Mouse (Mus musculus): ENCODE results near the gene Hoxb2. TPM values are rescaled to one million over a fixed set of nuclear protein-coding genes. Genes with fewer than 3 reads are reported as not detected.

The Hoxb2 gene
- polyA plus RNA-seq, 1 experiment from 2014 or later = 7.5 TPM

DNA sequence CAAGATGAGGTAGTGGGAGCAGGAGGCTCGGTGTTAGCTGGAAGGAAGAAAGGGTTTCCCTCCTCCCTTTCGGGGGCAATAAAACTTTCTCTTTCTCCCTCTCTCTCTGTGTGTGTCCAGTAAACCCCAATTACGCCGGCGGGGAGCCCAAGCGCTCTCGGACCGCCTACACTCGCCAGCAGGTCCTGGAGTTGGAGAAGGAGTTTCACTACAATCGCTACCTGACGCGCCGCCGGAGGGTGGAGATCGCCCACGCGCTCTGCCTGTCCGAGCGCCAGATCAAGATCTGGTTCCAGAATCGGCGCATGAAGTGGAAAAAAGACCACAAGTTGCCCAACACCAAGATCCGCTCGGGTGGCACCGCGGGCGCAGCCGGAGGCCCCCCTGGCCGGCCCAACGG, 30.4 kb upstream of the Hoxb2 start:
- Histone ChIP-seq H3K9ac (ENCODE audit: low read depth, low read length) (peak overlapping the region; percentile 40; the same call in 1 of the 2 replicates), H3K4me3 (ENCODE audit: low read depth, low read length) (peak overlapping the region; percentile 29), H3K36me3 (ENCODE audit: control insufficient read depth, insufficient read depth, low read length) (no peaks in the 10 kb centered on the region), H3K4me1 (ENCODE audit: control insufficient read depth, insufficient read depth, low read length) (no peaks in the 10 kb centered on the region), H3K27ac (replicated peaks; ENCODE audit: low read depth, low read length) (no peak overlapping the region; the same call in 1 of the 2 replicates), H3K27me3 (replicated peaks; ENCODE audit: control insufficient read depth, insufficient read depth, low read length) (peaks cover 100% of the 10 kb centered on the region), H3K4me2 (ENCODE audit: low read depth, low read length) (peak overlapping the region; percentile 47; the same call in 1 of the 2 replicates), H3K9me3 (ENCODE audit: control insufficient read depth, low read length) (no peaks in the 10 kb centered on the region)
- DNase-seq (ENCODE audit: low spot score) (no peak), ATAC-seq (ENCODE audit: low read depth) (no peak)
- under 1% methylated on average over 27 of the region's 29 CpGs for WGBS

DNA sequence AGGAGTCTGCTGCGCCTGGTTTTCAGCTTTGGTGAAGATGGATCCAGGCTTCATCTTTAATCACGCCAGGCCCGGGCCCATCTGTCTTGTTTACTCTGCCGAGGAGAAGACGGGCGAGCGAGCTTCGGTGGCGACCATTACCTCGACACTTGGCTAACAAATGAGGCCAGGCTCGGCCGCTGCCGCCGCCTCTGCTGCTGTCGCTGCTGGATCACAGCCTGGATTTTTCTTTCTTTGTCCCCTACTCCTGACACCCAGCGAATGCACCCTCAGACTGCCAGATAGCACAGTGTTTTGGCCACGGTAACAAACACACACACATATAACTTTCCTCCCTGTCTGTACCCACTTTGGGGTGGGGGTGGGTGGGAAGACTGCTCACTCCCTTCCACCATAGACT, 29.6 kb upstream of the Hoxb2 start:
- no peak overlapping the region for H3K27ac ChIP-seq (replicated peaks; ENCODE audit: low read depth, low read length)
- 4% methylated on average over 17 of the region's 17 CpGs for WGBS
- H3K4me2 ChIP-seq (ENCODE audit: low read depth, low read length) = peak overlapping the region; percentile 47; the same call in 1 of the 2 replicates
- H3K4me3 ChIP-seq (ENCODE audit: low read depth, low read length) = peak overlapping the region; percentile 2; the same call in 1 of the 2 replicates
- H3K9me3 ChIP-seq (ENCODE audit: control insufficient read depth, low read length) = no peaks in the 10 kb centered on the region
- DNase-seq (ENCODE audit: low spot score) (no peak), ATAC-seq (ENCODE audit: low read depth) (no peak)
- H3K27me3 ChIP-seq (replicated peaks; ENCODE audit: control insufficient read depth, insufficient read depth, low read length) = peaks cover 100% of the 10 kb centered on the region
- H3K36me3 ChIP-seq (ENCODE audit: control insufficient read depth, insufficient read depth, low read length) = no peaks in the 10 kb centered on the region
- H3K9ac ChIP-seq (ENCODE audit: low read depth, low read length) = no peak overlapping the region
- H3K4me1 ChIP-seq (ENCODE audit: control insufficient read depth, insufficient read depth, low read length) = no peaks in the 10 kb centered on the region

DNA sequence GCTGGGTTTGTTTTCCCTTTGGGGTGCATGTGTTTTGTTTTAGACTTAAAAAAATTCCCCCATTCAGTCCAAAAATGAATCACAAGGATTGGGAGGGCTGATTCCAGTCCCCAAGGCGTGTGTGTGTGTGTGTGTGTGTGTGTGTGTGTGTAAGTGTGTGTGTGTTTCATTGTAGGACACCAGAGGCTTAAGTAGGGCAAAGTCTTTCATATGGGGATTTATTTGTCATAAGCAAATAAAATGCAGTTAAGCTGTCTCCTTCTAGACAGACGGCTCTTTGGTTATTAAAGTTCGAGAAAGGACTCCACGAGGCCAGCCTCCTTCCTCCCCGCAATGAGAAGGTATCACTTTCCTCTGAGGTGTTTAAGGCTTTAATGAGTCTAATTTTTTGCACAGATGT, 28.5 kb upstream of the Hoxb2 start:
- no peak for ATAC-seq (ENCODE audit: low read depth)
- 10% methylated on average over 5 of the region's 5 CpGs for WGBS
- H3K4me3 ChIP-seq (ENCODE audit: low read depth, low read length) = no peak overlapping the region

DNA sequence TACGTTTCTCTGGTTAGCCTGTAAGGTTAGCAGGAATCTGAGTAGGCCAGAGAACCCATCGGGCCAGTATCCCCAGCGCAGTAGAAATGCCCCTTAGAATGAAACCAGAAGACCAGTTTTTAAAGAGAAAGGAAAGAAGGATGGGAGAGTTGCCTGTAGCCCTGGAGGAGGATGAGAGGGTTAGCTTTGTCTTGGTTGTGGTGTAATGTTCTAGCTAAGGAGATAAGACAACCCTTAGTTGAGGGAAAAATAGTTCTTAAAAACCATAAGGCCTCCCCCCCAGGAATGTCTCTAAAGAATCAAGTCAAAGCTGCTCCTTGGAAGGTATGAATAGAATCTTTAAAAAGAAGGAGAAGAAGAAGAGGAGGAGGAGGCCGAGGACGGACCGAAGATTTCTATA, 27.6 kb upstream of the Hoxb2 start:
- WGBS = 8% methylated on average over 6 of the region's 6 CpGs
- no peaks in the 10 kb centered on the region for H3K36me3 ChIP-seq (ENCODE audit: control insufficient read depth, insufficient read depth, low read length)
- H3K9me3 ChIP-seq (ENCODE audit: control insufficient read depth, low read length) = no peaks in the 10 kb centered on the region
- H3K4me2 ChIP-seq (ENCODE audit: low read depth, low read length) = no peak overlapping the region; the same call in 1 of the 2 replicates
- ATAC-seq (ENCODE audit: low read depth) (no peak), DNase-seq (ENCODE audit: low spot score) (no peak)
- no peak overlapping the region for H3K4me3 ChIP-seq (ENCODE audit: low read depth, low read length)
- no peak overlapping the region for H3K9ac ChIP-seq (ENCODE audit: low read depth, low read length)
- H3K4me1 ChIP-seq (ENCODE audit: control insufficient read depth, insufficient read depth, low read length) = no peaks in the 10 kb centered on the region
- no peak overlapping the region; the same call in 1 of the 2 replicates for H3K27ac ChIP-seq (replicated peaks; ENCODE audit: low read depth, low read length)
- H3K27me3 ChIP-seq (replicated peaks; ENCODE audit: control insufficient read depth, insufficient read depth, low read length) = peaks cover 100% of the 10 kb centered on the region

More for the DNA sequence above, 28.5 kb upstream of the Hoxb2 start:
- no peaks in the 10 kb centered on the region for H3K9me3 ChIP-seq (ENCODE audit: control insufficient read depth, low read length)
- H3K4me1 ChIP-seq (ENCODE audit: control insufficient read depth, insufficient read depth, low read length) = no peaks in the 10 kb centered on the region
- H3K9ac ChIP-seq (ENCODE audit: low read depth, low read length) = no peak overlapping the region
- no peak overlapping the region for H3K27ac ChIP-seq (replicated peaks; ENCODE audit: low read depth, low read length)
- H3K36me3 ChIP-seq (ENCODE audit: control insufficient read depth, insufficient read depth, low read length) = no peaks in the 10 kb centered on the region
- DNase-seq (ENCODE audit: low spot score) = no peak
- peaks cover 100% of the 10 kb centered on the region for H3K27me3 ChIP-seq (replicated peaks; ENCODE audit: control insufficient read depth, insufficient read depth, low read length)
- H3K4me2 ChIP-seq (ENCODE audit: low read depth, low read length) = no peak overlapping the region

DNA sequence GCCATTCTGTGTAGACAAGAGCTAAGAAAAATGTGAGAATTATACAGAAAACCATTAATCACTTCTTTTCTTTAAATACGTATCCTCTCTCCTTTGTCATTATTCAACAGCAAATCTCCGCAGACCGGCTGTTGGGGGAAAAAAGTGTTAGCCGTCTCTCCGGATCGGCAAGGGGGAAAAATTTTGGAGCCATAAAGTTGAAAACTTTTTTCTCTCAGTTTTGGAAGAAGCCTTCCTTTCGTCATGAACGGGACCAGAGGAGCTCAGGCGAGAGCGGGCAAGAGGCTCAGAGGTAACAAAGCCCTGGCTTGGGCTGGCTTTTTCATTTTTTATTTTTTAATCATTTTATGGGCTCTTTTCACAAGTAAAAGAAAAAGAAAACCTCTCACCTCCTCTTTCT, 27.2 kb upstream of the Hoxb2 start, which contains the start of gene Hoxb3:
Gene Hoxb3 (plus strand): TSS at position 173 of the 400 bp plus-strand sequence.
- H3K4me3 ChIP-seq (ENCODE audit: low read depth, low read length) = no peak within 1 kb of the TSS
- DNase-seq (ENCODE audit: low spot score) (no peak), ATAC-seq (ENCODE audit: low read depth) (no peak)
- no peak within 1 kb of the TSS; the same call in 1 of the 2 replicates for H3K9ac ChIP-seq (ENCODE audit: low read depth, low read length)
- 4% methylated on average over 10 of the region's 10 CpGs for WGBS
- H3K27me3 ChIP-seq (replicated peaks; ENCODE audit: control insufficient read depth, insufficient read depth, low read length) = peaks cover 100% of the 10 kb centered on the region
- H3K27ac ChIP-seq (replicated peaks; ENCODE audit: low read depth, low read length) = no peak within 1 kb of the TSS; the same call in 1 of the 2 replicates
- H3K36me3 ChIP-seq (ENCODE audit: control insufficient read depth, insufficient read depth, low read length) = no peaks in the 10 kb centered on the region
- peak within 1 kb of the TSS; percentile 15; the same call in 1 of the 2 replicates for H3K4me2 ChIP-seq (ENCODE audit: low read depth, low read length)
- H3K9me3 ChIP-seq (ENCODE audit: control insufficient read depth, low read length) = no peaks in the 10 kb centered on the region
- H3K4me1 ChIP-seq (ENCODE audit: control insufficient read depth, insufficient read depth, low read length) = no peaks in the 10 kb centered on the region

DNA sequence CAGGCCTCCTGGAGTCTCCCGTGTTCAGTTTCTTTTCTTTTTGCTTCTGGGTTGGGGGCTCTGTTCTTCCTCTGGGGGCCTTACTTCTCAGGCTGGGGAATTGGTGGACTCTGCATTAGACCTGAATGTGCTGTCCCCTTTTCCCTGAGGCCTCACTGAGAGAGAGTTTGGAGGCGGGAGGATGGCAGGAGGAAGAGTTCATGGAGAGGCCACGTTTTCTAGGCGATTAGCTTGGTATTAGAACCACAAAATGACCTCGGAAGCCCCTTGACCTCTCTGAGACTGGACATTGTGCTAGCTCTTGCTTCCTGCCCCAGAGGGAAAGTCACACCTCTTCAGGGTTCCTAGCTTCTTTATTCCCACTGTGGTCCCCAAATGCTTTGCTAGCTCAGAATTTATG, 26.2 kb upstream of the Hoxb2 start:
- no peak overlapping the region for H3K4me3 ChIP-seq (ENCODE audit: low read depth, low read length)
- WGBS = 2% methylated on average over 5 of the region's 5 CpGs
- ATAC-seq (ENCODE audit: low read depth) (no peak), DNase-seq (ENCODE audit: low spot score) (no peak)
- no peaks in the 10 kb centered on the region for H3K36me3 ChIP-seq (ENCODE audit: control insufficient read depth, insufficient read depth, low read length)
- peak overlapping the region; percentile 15; the same call in 1 of the 2 replicates for H3K4me2 ChIP-seq (ENCODE audit: low read depth, low read length)
- H3K27ac ChIP-seq (replicated peaks; ENCODE audit: low read depth, low read length) = no peak overlapping the region; the same call in 1 of the 2 replicates
- no peak overlapping the region for H3K9ac ChIP-seq (ENCODE audit: low read depth, low read length)
- peaks cover 100% of the 10 kb centered on the region for H3K27me3 ChIP-seq (replicated peaks; ENCODE audit: control insufficient read depth, insufficient read depth, low read length)
- H3K4me1 ChIP-seq (ENCODE audit: control insufficient read depth, insufficient read depth, low read length) = no peaks in the 10 kb centered on the region
- no peaks in the 10 kb centered on the region for H3K9me3 ChIP-seq (ENCODE audit: control insufficient read depth, low read length)

DNA sequence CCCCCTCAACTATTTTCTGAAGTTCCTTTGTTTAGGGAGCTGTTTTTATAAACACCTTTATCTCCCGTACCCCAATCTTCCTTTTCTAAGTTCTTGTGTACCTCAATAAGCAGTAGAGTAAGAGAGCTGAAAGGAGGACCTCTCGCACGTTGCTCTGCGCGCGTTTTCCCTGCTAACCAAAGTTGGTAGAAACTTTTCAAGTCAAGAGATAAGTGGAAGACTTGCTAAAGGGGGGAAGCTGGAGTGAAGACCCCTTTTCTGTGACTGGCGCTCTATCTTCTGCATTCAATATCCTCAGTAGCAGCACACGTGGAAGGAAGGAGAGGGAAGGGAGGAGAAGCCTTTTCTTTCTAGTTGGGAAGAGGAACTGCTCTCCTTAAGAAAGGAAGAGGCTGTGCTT, 25.4 kb upstream of the Hoxb2 start:
- WGBS = 5% methylated on average over 8 of the region's 8 CpGs
- no peak overlapping the region for H3K9ac ChIP-seq (ENCODE audit: low read depth, low read length)

DNA sequence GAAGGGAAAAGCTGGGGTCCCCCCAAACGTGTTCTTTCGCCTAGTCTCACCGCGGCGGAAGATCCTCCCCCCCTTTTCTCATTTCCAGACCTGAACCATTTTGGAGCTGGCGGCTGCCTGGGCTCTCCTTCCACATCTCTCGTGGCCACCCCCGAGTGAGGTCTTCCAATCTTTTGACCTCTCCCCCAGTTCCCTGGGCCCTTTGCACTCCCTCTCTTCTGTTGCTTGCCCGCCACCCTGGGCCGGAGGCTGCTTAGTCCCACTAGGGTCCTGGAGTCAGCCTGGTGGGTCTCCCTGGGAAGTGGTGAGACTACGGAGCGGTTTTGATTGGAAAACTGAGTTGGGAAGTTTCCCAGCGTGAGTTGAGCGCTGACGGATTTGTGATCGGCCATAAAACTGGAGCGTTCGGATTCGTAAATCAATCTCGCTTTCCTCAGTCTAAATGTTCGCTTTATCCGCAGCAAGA, 24.5 kb upstream of the Hoxb2 start:
- ATAC-seq (ENCODE audit: low read depth) (no peak), DNase-seq (ENCODE audit: low spot score) (no peak)
- H3K4me2 ChIP-seq (ENCODE audit: low read depth, low read length) = peak overlapping the region; percentile 21; the same call in 1 of the 2 replicates
- 5% methylated on average over 22 of the region's 22 CpGs for WGBS
- no peak overlapping the region; the same call in 1 of the 2 replicates for H3K27ac ChIP-seq (replicated peaks; ENCODE audit: low read depth, low read length)
- H3K4me3 ChIP-seq (ENCODE audit: low read depth, low read length) = peak overlapping the region; percentile 10; the same call in 1 of the 2 replicates
- no peaks in the 10 kb centered on the region for H3K36me3 ChIP-seq (ENCODE audit: control insufficient read depth, insufficient read depth, low read length)
- H3K27me3 ChIP-seq (replicated peaks; ENCODE audit: control insufficient read depth, insufficient read depth, low read length) = peaks cover 100% of the 10 kb centered on the region
- H3K9me3 ChIP-seq (ENCODE audit: control insufficient read depth, low read length) = no peaks in the 10 kb centered on the region
- no peaks in the 10 kb centered on the region for H3K4me1 ChIP-seq (ENCODE audit: control insufficient read depth, insufficient read depth, low read length)
- peak overlapping the region; percentile 6; the same call in 1 of the 2 replicates for H3K9ac ChIP-seq (ENCODE audit: low read depth, low read length)

More for the DNA sequence above, 25.4 kb upstream of the Hoxb2 start:
- Histone ChIP-seq H3K27me3 (replicated peaks; ENCODE audit: control insufficient read depth, insufficient read depth, low read length) (peaks cover 100% of the 10 kb centered on the region), H3K9me3 (ENCODE audit: control insufficient read depth, low read length) (no peaks in the 10 kb centered on the region), H3K4me1 (ENCODE audit: control insufficient read depth, insufficient read depth, low read length) (no peaks in the 10 kb centered on the region), H3K4me2 (ENCODE audit: low read depth, low read length) (peak overlapping the region; percentile 21; the same call in 1 of the 2 replicates), H3K36me3 (ENCODE audit: control insufficient read depth, insufficient read depth, low read length) (no peaks in the 10 kb centered on the region), H3K27ac (replicated peaks; ENCODE audit: low read depth, low read length) (no peak overlapping the region; the same call in 1 of the 2 replicates), H3K4me3 (ENCODE audit: low read depth, low read length) (no peak overlapping the region)
- ATAC-seq (ENCODE audit: low read depth) (no peak), DNase-seq (ENCODE audit: low spot score) (no peak)

DNA sequence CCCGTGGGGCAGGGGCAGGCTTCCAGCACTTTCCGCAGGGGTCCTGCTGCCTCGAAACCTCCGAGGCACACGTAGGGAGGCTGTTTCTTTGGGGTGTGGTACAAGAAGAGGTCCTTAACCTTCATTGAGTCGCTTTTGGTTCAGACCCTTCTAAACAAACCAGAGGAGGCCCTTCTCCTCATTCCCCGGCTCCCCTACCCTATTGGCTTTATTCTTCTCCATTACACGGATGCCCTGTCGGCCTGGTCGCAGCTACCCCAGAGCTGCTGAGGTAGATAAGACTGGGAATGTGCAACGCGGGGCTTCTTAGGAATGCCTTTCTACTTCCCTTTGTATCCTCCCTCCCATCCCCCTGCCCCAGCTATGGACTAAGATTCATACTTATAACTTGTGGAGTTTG, 23.6 kb upstream of the Hoxb2 start:
- 2% methylated on average over 12 of the region's 12 CpGs for WGBS
- Histone ChIP-seq H3K27me3 (replicated peaks; ENCODE audit: control insufficient read depth, insufficient read depth, low read length) (peaks cover 100% of the 10 kb centered on the region), H3K27ac (replicated peaks; ENCODE audit: low read depth, low read length) (no peak overlapping the region; the same call in 1 of the 2 replicates), H3K9me3 (ENCODE audit: control insufficient read depth, low read length) (no peaks in the 10 kb centered on the region), H3K4me2 (ENCODE audit: low read depth, low read length) (no peak overlapping the region; the same call in 1 of the 2 replicates), H3K9ac (ENCODE audit: low read depth, low read length) (peak overlapping the region; percentile 6; the same call in 1 of the 2 replicates), H3K4me3 (ENCODE audit: low read depth, low read length) (peak overlapping the region; percentile 1; the same call in 1 of the 2 replicates), H3K4me1 (ENCODE audit: control insufficient read depth, insufficient read depth, low read length) (no peaks in the 10 kb centered on the region), H3K36me3 (ENCODE audit: control insufficient read depth, insufficient read depth, low read length) (no peaks in the 10 kb centered on the region)
- DNase-seq (ENCODE audit: low spot score) (no peak), ATAC-seq (ENCODE audit: low read depth) (no peak)

Measured in embryonic facial prominence, embryonic 14.5 days (tissue).